Mouse (Mus musculus) CH12.LX (cell line): Measurements from ENCODE around the gene Dnal1. TPM values are rescaled to one million over a fixed set of nuclear protein-coding genes. Genes with fewer than 3 reads are reported as not detected.
A peak's percentile ranks its signal among the peaks of the same experiment; 100 is the strongest.

Source experiments
- DNase-seq: peaks from one replicate; pipeline ENCODE4 v3.0.0-alpha.2; 2013; ENCODE audit errors: extremely low read depth
- H3K27ac ChIP-seq: 2 replicates; pipeline ENCODE4 v1.5.1; 2012; ENCODE audit warnings: low read depth, mild to moderate bottlenecking, control low read depth, moderate library complexity; ENCODE audit not compliant: insufficient read depth
- H3K27me3 ChIP-seq: replicated peaks from 2 replicates; pipeline ENCODE3; 2012; ENCODE audit warnings: inconsistent platforms
- H3K36me3 ChIP-seq, 2 experiments: replicated peaks in 1 of 2; 2 replicates each; pipeline versions ENCODE3 to v1.6.1; 2012; ENCODE audit warnings: inconsistent platforms in 1 of 2, low read length in 1 of 2, mild to moderate bottlenecking in 1 of 2, mixed read lengths in 1 of 2, moderate library complexity in 1 of 2; ENCODE audit not compliant: control insufficient read depth in 1 of 2, insufficient read depth in 1 of 2
- H3K4me1 ChIP-seq, 2 experiments: 2 replicates each; pipeline ENCODE4 v1.6.1; 2012; ENCODE audit warnings: inconsistent platforms in 1 of 2, moderate library complexity in 1 of 2; ENCODE audit not compliant: insufficient read depth in 2 of 2, control insufficient read depth in 1 of 2
- H3K4me2 ChIP-seq: 2 replicates; pipeline ENCODE4 v1.6.1; 2012; ENCODE audit warnings: low read depth, mild to moderate bottlenecking, control low read depth; ENCODE audit not compliant: poor library complexity, insufficient read depth, severe bottlenecking
- H3K4me3 ChIP-seq, 3 experiments: fragments of 150-350 bp in 1 of 3; sonication (generic) in 1 of 3; replicated peaks in 1 of 3; 2 replicates each; pipeline versions ENCODE3 to v1.5.1; 2011 to 2012; ENCODE audit warnings: low read depth in 2 of 3, low read length in 2 of 3, mild to moderate bottlenecking in 2 of 3, moderate library complexity in 2 of 3, control low read depth in 1 of 3, improper control_type of control experiment in 1 of 3, inconsistent platforms in 1 of 3, mixed read lengths in 1 of 3; ENCODE audit not compliant: poor library complexity in 1 of 3
- H3K79me2 ChIP-seq: replicated peaks from 2 replicates; pipeline ENCODE4 v1.6.1; 2012; ENCODE audit warnings: mild to moderate bottlenecking, moderate library complexity; ENCODE audit not compliant: control insufficient read depth, poor library complexity, insufficient read depth, severe bottlenecking; ENCODE audit errors: extremely low read depth
- H3K9ac ChIP-seq: 2 replicates; pipeline ENCODE4 v1.6.1; 2012; ENCODE audit warnings: low read depth, mild to moderate bottlenecking, control low read depth, moderate library complexity; ENCODE audit not compliant: insufficient read depth
- H3K9me3 ChIP-seq: replicated peaks from 2 replicates; pipeline ENCODE3; 2012; ENCODE audit warnings: low read length, inconsistent platforms, mixed read lengths
- BHLHE40 ChIP-seq: IDR thresholded peaks from 2 replicates; pipeline ENCODE4 v1.6.1; 2011; ENCODE audit warnings: mild to moderate bottlenecking, low read depth, low read length, improper control_type of control experiment
- CHD1 ChIP-seq: IDR thresholded peaks from 2 replicates; pipeline ENCODE4 v1.6.1; 2012; ENCODE audit warnings: low read depth, low read length, improper control_type of control experiment, inconsistent platforms
- CHD2 ChIP-seq: IDR thresholded peaks from 2 replicates; pipeline ENCODE4 v1.6.1; 2011; ENCODE audit warnings: low read length, improper control_type of control experiment
- CTCF ChIP-seq, 2 experiments: IDR thresholded peaks in 1 of 2; conservative IDR thresholded peaks in 1 of 2; 2 replicates each; pipeline ENCODE4 v1.5.1; 2011 to 2012; ENCODE audit warnings: low read depth in 2 of 2, low read length in 2 of 2, improper control_type of control experiment in 1 of 2, inconsistent platforms in 1 of 2, mild to moderate bottlenecking in 1 of 2, moderate library complexity in 1 of 2
- ELF1 ChIP-seq: IDR thresholded peaks from 2 replicates; pipeline ENCODE4 v1.6.1; 2014; ENCODE audit warnings: low read depth, mild to moderate bottlenecking, inconsistent platforms, low read length, improper control_type of control experiment
- EP300 ChIP-seq: IDR thresholded peaks from 2 replicates; pipeline ENCODE4 v1.6.1; 2011; ENCODE audit warnings: low read length, improper control_type of control experiment
- ETS1 ChIP-seq: conservative IDR thresholded peaks from 2 replicates; pipeline ENCODE4 v1.6.1; 2012; ENCODE audit warnings: low read depth, mild to moderate bottlenecking, inconsistent platforms, low read length, improper control_type of control experiment, moderate library complexity
- GABPA ChIP-seq: IDR thresholded peaks from 2 replicates; pipeline ENCODE4 v1.6.1; 2012; ENCODE audit warnings: low read depth, low read length, improper control_type of control experiment, inconsistent platforms; ENCODE audit not compliant: insufficient replicate concordance
- HCFC1 ChIP-seq: IDR thresholded peaks from 2 replicates; pipeline ENCODE4 v1.6.1; 2012; ENCODE audit warnings: low read depth, mild to moderate bottlenecking, inconsistent platforms, low read length, improper control_type of control experiment
- IRF4 ChIP-seq: IDR thresholded peaks from 2 replicates; pipeline ENCODE4 v1.6.1; 2014; ENCODE audit warnings: low read depth, mild to moderate bottlenecking, inconsistent platforms, low read length, improper control_type of control experiment
- MAFK ChIP-seq: IDR thresholded peaks from 2 replicates; pipeline ENCODE4 v1.6.1; 2011; ENCODE audit warnings: low read length, improper control_type of control experiment; ENCODE audit not compliant: insufficient replicate concordance
- MAZ ChIP-seq: IDR thresholded peaks from 2 replicates; pipeline ENCODE4 v1.6.1; 2012; ENCODE audit warnings: low read depth, mild to moderate bottlenecking, inconsistent platforms, low read length, improper control_type of control experiment, moderate library complexity
- MEF2A ChIP-seq: IDR thresholded peaks from 2 replicates; pipeline ENCODE4 v1.6.1; 2014; ENCODE audit warnings: low read depth, mild to moderate bottlenecking, inconsistent platforms, low read length, improper control_type of control experiment, borderline replicate concordance
- MXI1 ChIP-seq: IDR thresholded peaks from 2 replicates; pipeline ENCODE4 v1.6.1; 2011; ENCODE audit warnings: mild to moderate bottlenecking, low read depth, low read length, improper control_type of control experiment
- MYC ChIP-seq: IDR thresholded peaks from 2 replicates; pipeline ENCODE4 v1.6.1; 2011; ENCODE audit warnings: low read depth, mild to moderate bottlenecking, improper control_type of control experiment, low read length
- NELFE ChIP-seq: IDR thresholded peaks from 2 replicates; pipeline ENCODE4 v1.6.1; 2011; ENCODE audit warnings: low read depth, low read length, improper control_type of control experiment
- NRF1 ChIP-seq: IDR thresholded peaks from 2 replicates; pipeline ENCODE4 v1.6.1; 2014; ENCODE audit warnings: low read depth, mild to moderate bottlenecking, inconsistent platforms, low read length, improper control_type of control experiment, moderate library complexity
- PAX5 ChIP-seq: IDR thresholded peaks from 2 replicates; pipeline ENCODE4 v1.6.1; 2012; ENCODE audit warnings: low read length, inconsistent platforms, mixed read lengths
- POLR2A ChIP-seq: IDR thresholded peaks from 2 replicates; pipeline ENCODE4 v1.6.1; 2011; ENCODE audit warnings: low read depth, mild to moderate bottlenecking, improper control_type of control experiment, low read length
- SIN3A ChIP-seq: IDR thresholded peaks from 2 replicates; pipeline ENCODE4 v1.6.1; 2012; ENCODE audit warnings: low read length, improper control_type of control experiment, inconsistent platforms
- SMC3 ChIP-seq: IDR thresholded peaks from 2 replicates; pipeline ENCODE4 v1.6.1; 2011; ENCODE audit warnings: low read depth, low read length, improper control_type of control experiment
- TCF12 ChIP-seq: IDR thresholded peaks from 2 replicates; pipeline ENCODE4 v1.6.1; 2014; ENCODE audit warnings: low read depth, mild to moderate bottlenecking, inconsistent platforms, low read length, improper control_type of control experiment
- USF2 ChIP-seq: conservative IDR thresholded peaks from 2 replicates; pipeline ENCODE4 v1.6.1; 2011; ENCODE audit warnings: low read depth, low read length, improper control_type of control experiment
- ZC3H11A ChIP-seq: IDR thresholded peaks from 2 replicates; pipeline ENCODE4 v1.6.1; 2012; ENCODE audit warnings: low read depth, mild to moderate bottlenecking, inconsistent platforms, low read length, improper control_type of control experiment
- ZKSCAN1 ChIP-seq: IDR thresholded peaks from 2 replicates; pipeline ENCODE4 v1.6.1; 2012; ENCODE audit warnings: low read depth, inconsistent platforms, low read length, improper control_type of control experiment, borderline replicate concordance
- ZMIZ1 ChIP-seq: IDR thresholded peaks from 2 replicates; pipeline ENCODE4 v1.6.1; 2012; ENCODE audit warnings: low read depth, mild to moderate bottlenecking, inconsistent platforms, low read length, improper control_type of control experiment
- ZNF384 ChIP-seq: IDR thresholded peaks from 2 replicates; pipeline ENCODE4 v1.6.1; 2012; ENCODE audit warnings: low read depth, low read length, improper control_type of control experiment, inconsistent platforms
- dilution Hi-C: fragments of 300-500 bp; cut with MboI; formaldehyde crosslinking; loops from 2 replicates; pipeline ENCODE4 v1.14.3; 2020; ENCODE audit warnings: low sequenced_read_pairs; ENCODE audit not compliant: extremely low pct_unique_long_range_greater_than_20kb, extremely low pct_ligation_motif_present
- in situ Hi-C: fragments of 300-500 bp; cut with MboI; formaldehyde crosslinking; loops from 3 replicates; pipeline ENCODE4 v1.14.3; 2019; ENCODE audit warnings: low sequenced_read_pairs, low pct_ligation_motif_present, low pct_unique_long_range_greater_than_20kb, mixed read lengths
- polyA plus RNA-seq: library from polyadenylated mRNA; unstranded; fragments of >175 nt; gene quantifications from 2 replicates; pipeline ENCODE4 v1.2.1, GENCODE M21; 2012; ENCODE audit warnings: low read depth; ENCODE audit not compliant: insufficient read length
- total RNA-seq, 2 experiments: library from RNA; depleted of rRNA; stranded (reverse); fragments of 300-350 nt in 1 of 2; fragments of >200 nt in 1 of 2; gene quantifications; 2 replicates each; pipeline ENCODE4 v1.2.3; 2012 to 2014

Dnal1 gene
- total and polyA plus RNA-seq, 3 experiments, result 1.6 to 2.1 (median 1.7) TPM

DNA sequence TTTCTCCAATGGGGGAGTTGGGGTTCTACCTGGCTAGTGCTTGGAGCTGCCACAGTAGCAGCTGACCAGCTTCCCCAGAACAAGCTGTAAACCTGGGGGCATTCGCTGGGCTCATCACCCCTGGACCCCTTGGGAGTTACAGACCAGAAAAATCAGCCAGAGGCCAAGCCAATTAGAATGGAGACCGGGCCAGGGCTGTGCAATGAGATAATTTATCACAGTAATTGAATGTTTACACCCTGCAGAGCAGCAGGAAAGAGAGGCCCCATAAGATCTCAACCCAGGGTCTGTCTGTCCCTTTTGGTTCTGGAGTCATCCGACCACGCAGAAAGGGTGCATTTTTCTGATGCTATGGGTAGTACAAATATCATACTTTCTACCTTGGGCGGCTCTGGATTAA, 77.6 kb downstream of the Dnal1 start (continued):
- TF ChIP-seq IRF4, result no peak
- no peak for TF ChIP-seq MEF2A
- TF ChIP-seq NRF1, result no peak
- TF ChIP-seq ETS1, result no peak

GRCm38 (mm10) chr12:84192280-84192679, 78.1 kb downstream of the Dnal1 start:
- in situ Hi-C loops, result no loop called here
- peak overlapping the region; percentile 55 for H3K4me2 ChIP-seq
- peaks cover 37 to 74% of the 10 kb centered on the region in 2 experiments for H3K4me1 ChIP-seq
- peaks cover 0 to 26% of the 10 kb centered on the region in 2 experiments for H3K36me3 ChIP-seq
- peaks cover 35% of the 10 kb centered on the region for H3K79me2 ChIP-seq
- H3K9ac ChIP-seq, result peak overlapping the region; percentile 96
- H3K9me3 ChIP-seq, result peaks cover 1% of the 10 kb centered on the region
- peak overlapping the region; percentile 93 for H3K27ac ChIP-seq
- DNase-seq, result no peak
- TF ChIP-seq CTCF (conservative IDR thresholded peaks at IDR 0.05 in 1 of 2, IDR thresholded peaks at IDR 0.05 in 1 of 2; ENCODE audit: low read depth in 2 of 2, low read length in 2 of 2) (no peak), EP300 (0 out of 2 replicates have a peak, but pooled peaks have one; percentile 14), MAFK (no peak), NELFE (0 out of 2 replicates have a peak, but pooled peaks have one; percentile 21), SIN3A (peak; percentile 55), HCFC1 (no peak), BHLHE40 (peak; percentile 73), ELF1 (peak; percentile 62), MYC (peak; percentile 24; the same call in 1 of the 2 replicates), POLR2A (peak; percentile 17; the same call in 1 of the 2 replicates), PAX5 (no peak), MXI1 (peak; percentile 39; the same call in 1 of the 2 replicates)
- dilution Hi-C loops, result no loop called here
- no peaks in the 10 kb centered on the region for H3K27me3 ChIP-seq
- H3K4me3 ChIP-seq, result peak overlapping the region; percentile 71 to 92 (median 71)

GRCm38 (mm10) chr12:84192741-84193641, 78.8 kb downstream of the Dnal1 start:
- no peaks in the 10 kb centered on the region for H3K9me3 ChIP-seq
- peak overlapping the region; percentile 93 for H3K27ac ChIP-seq
- dilution Hi-C loops, result no loop called here
- DNase-seq, result no peak
- in situ Hi-C loops, result no loop called here
- H3K4me3 ChIP-seq, result peak overlapping the region; percentile 71 to 92 (median 71)
- peak overlapping the region; percentile 96 for H3K9ac ChIP-seq
- peaks cover 33% of the 10 kb centered on the region for H3K79me2 ChIP-seq
- peaks cover 30 to 70% of the 10 kb centered on the region in 2 experiments for H3K4me1 ChIP-seq
- H3K4me2 ChIP-seq, result peak overlapping the region; percentile 55
- peaks cover 0 to 19% of the 10 kb centered on the region in 2 experiments for H3K36me3 ChIP-seq
- H3K27me3 ChIP-seq, result no peaks in the 10 kb centered on the region
- TF ChIP-seq USF2 (no peak), ZKSCAN1 (no peak), CHD1 (0 out of 2 replicates have a peak, but pooled peaks have one; percentile 14), MAZ (no peak), SMC3 (no peak), PAX5 (no peak), EP300 (no peak), CHD2 (peak; percentile 41; the same call in 1 of the 2 replicates), ZMIZ1 (peak; percentile 12; the same call in 1 of the 2 replicates), NELFE (no peak; the same call in 1 of the 2 replicates), TCF12 (peak; percentile 11; the same call in 1 of the 2 replicates), MEF2A (no peak), ZNF384 (no peak), BHLHE40 (no peak), GABPA (no peak), ZC3H11A (no peak), IRF4 (no peak), ETS1 (no peak), SIN3A (peak; percentile 14; the same call in 1 of the 2 replicates)
